Mouse (Mus musculus): ENCODE data around the gene Ccdc187. TPM values are rescaled to one million over a fixed set of nuclear protein-coding genes. Genes with fewer than 3 reads are reported as not detected.

The Ccdc187 gene
- total RNA-seq (2021), result 1 to 10 TPM in 1 of 2 experiments, under 1 TPM in 1; 0.59 to 1.5 TPM
- long read RNA-seq, experiment 1, result 0 reads
- long read RNA-seq, experiment 2, result 0 reads

DNA sequence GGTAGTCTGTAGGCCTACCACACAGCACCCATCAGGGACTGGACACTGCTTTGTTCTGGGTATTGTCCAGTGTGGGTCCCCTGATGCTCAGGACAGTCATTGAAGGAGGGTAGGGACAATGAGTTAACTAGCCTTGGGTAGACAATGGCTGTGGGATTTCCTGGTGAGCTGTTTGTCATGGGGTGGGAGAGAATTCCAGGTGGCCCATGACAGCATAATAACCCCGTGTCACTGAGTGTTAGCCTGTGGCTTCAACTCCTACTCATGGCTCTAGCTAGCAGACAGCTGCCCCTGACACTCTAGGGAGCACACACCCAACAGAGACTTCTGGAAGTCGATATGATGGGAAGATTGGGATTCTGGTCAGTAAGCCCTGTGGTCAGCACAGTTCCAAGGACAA, at the start of gene Ccdc187:
Gene Ccdc187 (minus strand): TSS at position 101 of the 400 bp plus-strand sequence.
- intact Hi-C loops (cut with DNase I), result no loop called here

DNA sequence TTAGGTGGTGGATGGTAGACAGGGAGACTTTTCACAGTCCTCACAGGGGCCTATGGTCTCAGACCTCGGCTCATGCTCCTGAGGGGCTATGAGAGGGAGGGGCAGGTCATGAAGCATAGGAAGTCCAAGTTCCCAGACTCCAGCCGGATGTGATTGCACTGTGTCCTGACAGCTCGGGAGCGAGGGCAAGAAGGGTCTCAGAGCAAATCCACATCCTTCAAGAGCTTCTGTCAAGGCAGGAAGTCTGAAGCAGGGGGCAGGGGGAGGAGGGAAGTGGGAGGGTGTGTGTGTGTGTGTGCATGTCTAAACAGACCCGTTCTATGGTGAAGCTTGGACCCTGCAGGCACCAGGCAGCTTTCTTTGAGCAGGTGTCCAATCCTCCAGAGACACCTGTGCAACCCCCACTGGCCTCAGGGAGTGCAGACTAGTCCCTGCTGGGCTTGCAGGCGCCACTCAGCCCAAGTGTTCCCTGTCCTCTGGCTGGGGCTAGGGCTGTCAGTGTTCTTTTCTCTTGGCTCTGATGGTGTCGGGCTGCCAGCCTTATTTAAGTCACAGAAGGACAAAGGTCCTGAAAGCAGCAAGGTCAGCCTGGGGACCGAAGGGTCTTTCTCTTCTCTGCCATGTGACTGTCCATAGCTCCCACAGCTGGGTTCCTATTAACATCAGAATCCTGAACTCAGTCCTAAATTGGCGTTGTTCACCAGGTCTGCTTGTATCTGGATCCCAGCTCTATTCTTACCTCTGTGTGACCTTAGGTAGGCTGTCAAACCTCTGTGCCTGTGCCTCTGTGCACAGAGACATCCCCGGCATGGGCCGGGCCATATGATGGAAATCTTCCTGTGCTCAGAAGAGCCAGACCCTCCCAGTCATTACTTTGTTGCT, 48.5 kb upstream of the Ccdc187 start:
- DNase-seq (ENCODE audit: low spot score in 2 of 2), result no peak
- intact Hi-C loops (cut with DNase I), result no loop called here

More for the DNA sequence above, at the start of gene Ccdc187:
- no peak for DNase-seq (ENCODE audit: low spot score in 2 of 2)

DNA sequence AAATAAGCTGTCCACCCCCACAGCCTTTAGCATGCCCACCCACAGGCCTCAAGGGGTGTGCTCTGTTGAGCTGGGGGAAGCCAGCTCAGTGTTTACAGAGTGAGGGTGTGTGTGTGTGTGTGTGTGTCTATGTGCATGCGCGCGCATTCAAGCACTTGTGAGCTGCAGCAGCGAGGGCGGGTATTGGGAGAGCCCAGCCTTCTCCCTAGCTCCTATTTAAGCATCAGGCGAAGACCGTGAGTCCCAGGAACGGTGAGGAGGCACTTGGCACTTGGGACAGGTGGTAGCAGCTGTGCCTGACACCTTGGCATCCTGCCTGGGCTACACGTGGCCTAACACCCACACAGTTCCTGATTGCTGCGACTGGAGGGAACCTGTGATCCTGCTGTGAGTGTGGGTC, 47.7 kb upstream of the Ccdc187 start:
- intact Hi-C loops (cut with DNase I), result no loop called here

DNA sequence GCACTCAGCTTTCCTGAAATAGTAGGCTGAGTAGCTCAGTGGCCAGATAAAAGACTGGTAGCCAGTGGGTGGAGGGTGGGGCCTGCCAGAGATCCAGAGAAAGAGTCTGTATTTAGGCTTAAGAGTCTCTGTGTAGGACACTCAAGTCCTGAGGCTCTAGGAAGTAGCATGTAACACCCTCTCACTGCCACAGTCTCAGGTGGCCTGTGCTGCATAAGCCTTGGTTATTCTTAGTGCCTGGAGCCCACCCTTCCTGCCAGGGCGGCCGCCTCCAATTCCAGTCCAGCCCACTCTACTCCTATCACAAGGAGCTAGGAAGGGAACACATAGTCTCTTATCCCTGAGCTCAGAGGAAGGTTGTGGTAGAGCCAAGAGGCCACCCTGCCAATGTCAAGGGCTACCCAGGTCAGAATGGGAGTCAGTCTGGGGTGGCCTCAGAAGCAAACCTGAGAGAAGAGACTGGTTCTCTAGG, 47.2 kb upstream of the Ccdc187 start:
- DNase-seq (ENCODE audit: low spot score in 2 of 2), result peak in 1 of 2 experiments; percentile 25
- intact Hi-C loops (cut with DNase I), result no loop called here

More for the DNA sequence above, 47.7 kb upstream of the Ccdc187 start:
- peak; percentile 77 to 93 for DNase-seq (ENCODE audit: low spot score in 2 of 2)

DNA sequence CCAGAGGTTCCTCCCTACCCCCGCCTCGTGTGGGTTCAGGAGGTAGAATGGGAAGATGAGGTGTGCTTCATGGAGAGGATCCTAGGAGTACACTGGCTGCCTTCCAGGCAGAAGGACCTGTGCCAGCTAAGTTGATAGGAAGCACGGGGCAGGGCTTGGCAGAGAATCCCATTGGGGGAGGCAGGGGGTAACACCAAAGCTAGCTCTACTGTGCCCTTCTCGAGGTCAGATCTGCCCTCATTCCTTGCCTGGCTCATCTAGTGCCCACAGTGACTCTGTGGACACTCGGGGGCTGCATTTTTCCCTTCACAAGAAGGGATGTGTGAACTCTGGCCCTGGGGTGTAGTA, 44.8 kb upstream of the Ccdc187 start:
- intact Hi-C loops (cut with DNase I), result no loop called here
- DNase-seq (ENCODE audit: low spot score in 2 of 2), result no peak

DNA sequence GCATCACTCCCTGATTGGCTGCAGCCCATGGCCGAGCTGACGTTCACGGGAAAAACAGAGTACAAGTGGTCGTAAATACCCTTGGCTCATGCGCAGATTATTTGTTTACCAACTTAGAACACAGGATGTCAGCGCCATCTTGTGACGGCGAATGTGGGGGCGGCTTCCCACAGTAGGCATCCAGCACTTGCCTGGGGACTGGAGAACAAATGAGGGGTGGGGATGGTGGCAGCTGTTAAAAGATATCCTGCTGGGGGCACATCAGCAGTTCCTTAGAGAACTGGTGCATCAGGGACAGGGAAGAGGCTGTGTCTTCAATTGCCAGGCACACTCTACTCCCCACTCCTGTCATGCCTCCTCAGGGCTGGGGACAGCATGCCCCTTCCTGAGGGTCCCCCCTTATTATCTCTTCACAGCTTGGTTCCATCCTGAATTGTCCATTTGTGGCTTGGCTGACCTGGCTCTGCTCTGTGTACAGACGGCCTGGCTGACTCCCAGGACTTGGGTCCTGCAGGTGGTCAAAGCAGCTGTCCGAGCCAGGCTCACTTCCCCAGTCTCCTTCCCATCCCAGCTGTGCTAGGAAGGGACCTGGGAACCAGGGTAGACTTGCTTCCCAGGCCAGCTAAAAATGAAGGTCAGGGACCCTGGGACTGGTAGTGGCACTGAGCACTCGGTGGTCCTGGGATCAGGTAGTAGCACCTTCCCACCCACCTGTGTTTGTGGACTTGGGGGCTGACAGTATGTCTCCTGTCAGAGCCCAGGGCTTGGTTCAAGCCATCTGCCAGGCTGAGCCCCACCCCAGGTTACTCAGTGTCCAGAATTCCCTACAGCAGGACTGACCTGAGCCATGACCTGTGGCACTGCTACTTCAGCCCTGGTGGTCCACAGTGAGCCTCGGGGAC, 44.2 kb upstream of the Ccdc187 start:
- intact Hi-C loops (cut with DNase I), result no loop called here

DNA sequence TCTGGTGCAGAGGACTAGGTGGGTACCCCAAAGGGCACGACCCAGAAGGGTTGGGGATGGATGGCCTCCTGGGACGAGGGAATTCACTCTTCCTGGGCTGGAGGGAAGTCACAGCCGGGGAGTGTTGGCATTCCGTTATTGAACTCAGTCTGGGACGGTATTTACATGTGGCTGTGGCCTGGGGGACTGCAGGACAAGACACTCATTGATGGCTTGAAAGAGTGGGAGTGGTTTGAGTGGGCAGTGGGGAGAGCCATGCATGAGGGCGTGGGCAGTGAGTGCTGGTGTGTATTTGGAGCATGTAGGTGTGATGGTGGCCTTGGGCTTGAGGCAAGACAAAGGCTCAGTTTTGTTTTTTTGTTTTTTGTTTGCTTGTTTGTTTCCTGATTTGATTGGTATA, 36.3 kb upstream of the Ccdc187 start:
- DNase-seq (ENCODE audit: low spot score in 2 of 2), result no peak
- intact Hi-C loops (cut with DNase I), result no loop called here

More for the DNA sequence above, 44.2 kb upstream of the Ccdc187 start:
- no peak for DNase-seq (ENCODE audit: low spot score in 2 of 2)

DNA sequence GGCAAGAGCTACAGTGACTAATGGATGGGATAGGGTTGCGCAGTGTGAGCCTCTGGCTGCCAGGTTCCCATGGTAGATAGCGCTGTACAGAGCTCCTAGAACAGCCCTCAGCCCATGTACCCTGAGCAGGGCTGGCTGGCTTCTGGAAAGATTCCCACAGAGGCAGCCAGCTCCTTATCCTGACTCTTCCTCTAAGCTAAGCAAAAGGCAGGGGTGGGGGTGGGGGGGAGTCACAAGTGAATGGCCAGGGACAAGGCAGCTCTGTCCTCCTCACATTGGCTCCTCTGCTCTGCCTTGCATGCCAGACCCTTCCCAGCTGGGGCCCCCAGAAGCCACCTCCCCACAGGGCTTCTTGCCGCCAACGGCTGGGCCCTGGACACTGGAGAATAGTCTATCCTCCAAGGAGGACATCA, 35.7 kb upstream of the Ccdc187 start:
- DNase-seq (ENCODE audit: low spot score in 2 of 2), result no peak
- intact Hi-C loops (cut with DNase I), result no loop called here

DNA sequence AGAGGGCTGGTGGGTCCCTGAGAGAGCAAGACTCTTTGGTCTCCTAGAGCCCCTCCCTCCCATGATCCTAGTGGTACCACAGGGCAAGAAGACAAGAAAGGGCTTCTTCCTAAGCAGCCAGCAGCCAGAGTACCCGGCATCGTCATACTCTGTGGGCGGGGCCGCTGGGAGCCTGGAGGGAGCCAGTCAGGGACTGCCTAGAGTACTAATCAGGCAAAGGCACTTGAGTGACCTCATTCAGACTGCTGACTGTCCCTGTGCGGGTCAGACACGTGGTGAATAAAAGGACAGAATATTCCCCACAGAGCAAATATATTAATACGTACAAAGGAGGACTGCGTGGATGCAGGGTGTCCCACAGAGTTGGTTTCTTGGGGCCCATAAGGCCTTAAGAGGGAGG, 35.0 kb upstream of the Ccdc187 start:
- intact Hi-C loops (cut with DNase I), result loop anchor here (10.0 kb wide), 1 partner anchor 235 kb away; no protein-coding TSS in a partner anchor
- peak in 1 of 2 experiments; percentile 70 for DNase-seq (ENCODE audit: low spot score in 2 of 2)

DNA sequence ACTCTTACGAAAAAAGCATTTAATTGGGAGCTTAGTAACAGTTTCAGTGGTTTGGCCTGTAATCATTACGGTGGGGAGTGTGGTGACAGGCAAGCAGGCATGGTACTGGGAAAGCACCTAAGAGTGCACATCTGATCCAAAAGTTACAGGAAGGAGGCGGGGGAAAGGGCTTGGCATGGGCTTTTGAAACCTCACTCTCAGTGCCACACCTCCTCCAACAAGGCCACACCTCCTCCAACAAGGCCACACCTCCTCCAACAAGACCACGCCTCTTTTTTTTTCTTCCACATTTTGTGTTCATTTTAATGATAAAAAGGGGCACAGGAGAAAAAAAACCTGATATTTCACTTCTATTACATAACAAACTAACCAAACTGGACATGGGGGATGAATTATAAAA, 33.5 kb upstream of the Ccdc187 start:
- DNase-seq (ENCODE audit: low spot score in 2 of 2), result no peak
- intact Hi-C loops (cut with DNase I), result loop anchor here (10.0 kb wide), 1 partner anchor 237 kb away; no protein-coding TSS in a partner anchor

DNA sequence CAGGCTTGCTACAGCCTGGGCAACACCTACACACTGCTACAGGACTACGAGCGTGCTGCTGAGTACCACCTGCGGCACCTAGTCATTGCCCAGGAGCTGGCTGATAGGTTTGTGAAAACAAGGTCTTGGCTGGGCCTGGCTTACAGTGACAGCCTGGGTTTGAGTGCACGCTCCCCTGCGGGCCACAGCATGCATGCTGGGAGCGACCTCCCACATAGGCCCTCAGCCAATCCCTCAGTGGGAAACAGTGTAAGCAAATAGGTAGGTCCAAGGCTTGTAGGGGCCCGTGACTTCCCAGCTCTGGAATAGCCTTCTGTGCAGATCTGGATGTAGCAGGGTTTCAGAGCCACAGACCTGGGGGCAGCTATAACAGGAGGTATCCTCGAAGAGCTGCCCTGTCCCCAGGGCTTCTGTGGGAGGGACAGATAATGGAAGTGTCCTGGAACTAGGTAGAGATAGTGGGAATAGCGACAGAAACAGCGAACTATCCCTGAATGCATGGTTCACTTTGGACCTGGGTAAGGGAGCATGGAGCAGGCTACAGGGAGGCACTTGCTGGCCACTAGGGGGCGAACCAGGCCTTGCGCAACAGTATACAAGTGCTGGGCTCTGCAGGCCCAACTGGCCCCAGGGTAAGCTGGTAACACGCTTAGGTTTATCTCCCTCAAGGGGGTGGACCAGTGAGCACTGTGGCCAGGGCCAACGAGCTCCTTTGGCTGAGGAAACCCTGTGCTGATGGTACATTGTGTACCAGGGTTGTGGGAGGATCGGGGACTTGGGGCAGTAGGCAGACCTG, 31.2 kb upstream of the Ccdc187 start:
- peak in 1 of 2 experiments; percentile 46 for DNase-seq (ENCODE audit: low spot score in 2 of 2)
- intact Hi-C loops (cut with DNase I), result loop anchor here (10.0 kb wide), 1 partner anchor 239 kb away; no protein-coding TSS in a partner anchor

DNA sequence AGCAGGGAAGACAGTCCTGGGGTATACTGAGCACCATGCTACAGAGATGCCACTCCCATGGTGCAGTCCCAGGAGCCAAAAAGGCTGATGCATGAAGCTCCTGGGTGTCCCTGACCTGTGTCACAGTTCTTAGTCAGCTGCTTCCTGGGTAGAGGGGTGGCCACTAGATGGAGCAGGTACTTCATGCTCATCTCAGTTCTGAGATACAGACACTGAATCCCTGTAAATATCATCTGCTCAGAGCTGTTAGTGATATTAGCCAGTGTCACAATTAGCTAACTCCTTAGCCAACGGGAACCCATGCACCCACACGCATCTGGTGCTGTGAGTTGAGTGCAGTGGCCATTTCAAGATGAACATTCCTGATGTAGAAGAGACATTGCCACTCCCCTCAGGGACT, 30.6 kb upstream of the Ccdc187 start:
- intact Hi-C loops (cut with DNase I), result loop anchor here (10.0 kb wide), 1 partner anchor 240 kb away; no protein-coding TSS in a partner anchor
- DNase-seq (ENCODE audit: low spot score in 2 of 2), result peak; percentile 60 to 61

DNA sequence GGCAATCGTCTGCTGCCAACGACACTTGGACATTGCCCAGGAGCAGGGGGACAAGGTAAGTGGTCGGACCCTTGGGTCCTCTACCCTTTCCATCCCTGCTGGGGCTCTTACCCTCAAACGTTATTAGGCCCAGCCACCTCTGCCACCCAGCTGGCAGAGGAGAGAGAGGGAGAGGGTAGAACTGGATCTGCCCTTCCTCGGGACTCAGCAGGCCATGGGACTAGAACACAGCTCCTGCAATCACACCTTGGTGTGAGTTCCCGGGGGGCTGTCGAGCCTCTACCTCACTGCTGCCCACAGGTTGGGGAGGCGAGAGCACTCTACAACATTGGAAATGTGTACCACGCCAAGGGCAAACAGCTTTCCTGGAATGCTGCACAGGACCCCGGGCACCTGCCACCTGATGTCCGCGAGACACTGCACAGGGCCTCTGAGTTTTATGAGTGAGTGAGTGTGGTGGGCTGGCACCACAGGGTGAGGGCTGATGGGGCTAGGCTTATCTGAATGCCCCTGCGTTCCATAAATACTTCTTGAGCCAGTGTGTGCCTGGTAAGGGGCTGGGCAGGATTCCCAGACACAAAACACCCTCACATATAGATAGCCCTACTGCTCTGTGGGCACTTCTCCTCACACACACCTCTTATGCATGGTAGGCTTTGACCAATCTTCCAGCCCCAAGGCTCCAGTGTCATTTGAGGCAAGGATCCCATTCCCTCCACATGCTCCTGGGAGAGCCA, 29.4 kb upstream of the Ccdc187 start:
- intact Hi-C loops (cut with DNase I), result loop anchor here (10.0 kb wide), 1 partner anchor 241 kb away; no protein-coding TSS in a partner anchor

DNA sequence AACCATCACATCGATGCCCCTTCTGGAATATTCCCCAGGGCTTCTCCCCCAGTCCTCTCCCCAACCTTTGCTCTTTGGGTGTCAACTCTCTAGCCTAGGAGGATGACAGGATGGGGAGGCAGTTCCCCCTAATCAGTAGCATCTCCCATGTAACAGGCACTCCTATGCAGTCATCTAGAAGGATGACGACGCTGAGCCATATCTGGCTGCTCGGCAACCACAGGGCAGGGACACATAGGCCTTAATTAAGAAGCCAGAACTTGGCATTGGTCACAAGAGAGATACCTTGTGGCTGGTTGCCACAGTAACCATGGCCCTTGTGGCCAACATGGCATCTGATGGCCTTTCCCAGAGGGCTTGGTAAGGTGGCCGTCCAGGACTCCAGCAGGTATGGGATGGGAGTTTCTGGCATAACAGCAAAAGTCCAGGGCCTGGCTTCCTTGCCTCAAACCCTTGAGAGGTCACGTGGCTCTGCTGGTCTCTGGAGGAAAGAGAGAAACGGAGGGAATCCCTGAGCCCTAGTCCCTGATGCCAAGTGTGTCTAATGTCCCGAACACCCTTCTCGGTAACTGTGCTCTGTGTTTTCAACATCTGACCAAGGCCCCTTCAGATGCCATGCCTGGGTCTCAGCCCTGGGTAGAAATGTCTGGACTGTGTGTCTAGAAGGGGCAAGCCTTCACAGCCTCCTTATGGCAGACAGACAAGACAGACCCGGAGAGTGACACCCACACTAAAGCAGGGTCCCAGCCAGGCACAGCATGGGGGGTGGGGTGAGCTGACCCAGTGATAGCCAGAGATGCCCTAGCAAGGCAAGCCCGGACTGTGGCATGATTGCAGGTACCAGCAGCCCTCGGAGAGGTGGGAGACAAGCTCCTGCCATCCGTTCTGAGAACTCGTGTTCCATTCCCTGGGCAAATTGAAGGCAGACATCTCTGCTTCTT, 26.2 kb upstream of the Ccdc187 start:
- intact Hi-C loops (cut with DNase I), result loop anchor here (10.0 kb wide), 1 partner anchor 244 kb away; no protein-coding TSS in a partner anchor

More for the DNA sequence above, 29.4 kb upstream of the Ccdc187 start:
- no peak for DNase-seq (ENCODE audit: low spot score in 2 of 2)

DNA sequence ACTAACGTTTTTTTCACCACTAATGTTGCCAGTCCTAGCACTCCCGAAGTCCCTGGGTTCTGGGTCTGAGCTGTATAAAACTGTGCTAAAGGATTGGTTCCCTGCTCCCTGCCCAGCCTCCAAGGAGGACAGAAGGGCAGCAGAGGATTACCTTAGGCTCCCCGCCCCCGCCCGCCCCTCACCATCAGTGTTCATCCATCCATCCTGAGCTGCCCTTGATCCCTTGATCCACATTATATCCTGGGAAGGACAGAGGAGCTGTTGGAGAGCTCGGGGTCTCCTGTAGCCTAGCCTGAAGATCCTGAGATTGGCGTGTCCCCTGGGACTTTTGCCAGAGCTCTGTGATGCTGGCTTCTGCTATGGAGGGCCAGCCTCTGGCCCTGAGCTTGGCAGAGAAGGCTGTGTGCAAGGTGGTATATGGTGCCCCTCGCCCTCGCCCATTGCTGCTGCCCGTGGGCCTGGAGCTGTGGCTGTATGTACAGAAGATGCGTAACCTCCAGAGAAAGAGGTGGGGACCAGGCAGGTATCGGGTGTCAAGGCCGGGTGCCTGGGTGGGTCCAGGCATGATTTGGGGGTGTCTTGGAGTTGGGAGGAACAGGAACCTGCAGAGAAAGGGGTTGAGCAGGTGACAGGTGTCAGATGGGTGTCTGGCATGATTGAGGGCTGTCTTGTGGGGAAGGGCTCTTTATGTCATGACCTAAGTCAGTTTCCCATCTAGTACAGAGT, 25.3 kb upstream of the Ccdc187 start:
- intact Hi-C loops (cut with DNase I), result loop anchor here (10.0 kb wide), 1 partner anchor 245 kb away; no protein-coding TSS in a partner anchor
- DNase-seq (ENCODE audit: low spot score in 2 of 2), result no peak

More for the DNA sequence above, 26.2 kb upstream of the Ccdc187 start:
- DNase-seq (ENCODE audit: low spot score in 2 of 2), result no peak

DNA sequence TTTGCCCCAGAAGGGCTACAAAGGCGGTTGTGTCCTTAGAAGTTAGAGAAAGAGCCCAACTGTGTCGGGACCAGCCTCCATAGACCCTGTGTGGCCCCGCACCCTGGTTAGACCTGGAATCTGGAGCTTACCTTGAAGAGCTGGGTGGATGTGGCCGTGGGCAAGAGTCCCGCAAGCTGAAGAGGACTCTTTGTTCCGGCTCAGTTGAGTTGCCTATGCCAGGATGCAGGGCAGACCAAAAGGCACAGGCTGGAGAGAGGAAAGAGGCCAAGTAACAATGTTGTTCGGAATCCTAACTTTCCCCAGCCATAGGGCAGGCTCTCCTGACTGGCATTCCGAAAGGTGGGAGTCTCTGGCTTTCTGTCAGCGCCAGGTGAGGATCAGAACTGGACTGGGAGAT, 24.8 kb upstream of the Ccdc187 start:
- intact Hi-C loops (cut with DNase I), result no loop called here
- no peak for DNase-seq (ENCODE audit: low spot score in 2 of 2)
